Mouse (Mus musculus): Measurements from ENCODE around the gene Kctd20.

DNA sequence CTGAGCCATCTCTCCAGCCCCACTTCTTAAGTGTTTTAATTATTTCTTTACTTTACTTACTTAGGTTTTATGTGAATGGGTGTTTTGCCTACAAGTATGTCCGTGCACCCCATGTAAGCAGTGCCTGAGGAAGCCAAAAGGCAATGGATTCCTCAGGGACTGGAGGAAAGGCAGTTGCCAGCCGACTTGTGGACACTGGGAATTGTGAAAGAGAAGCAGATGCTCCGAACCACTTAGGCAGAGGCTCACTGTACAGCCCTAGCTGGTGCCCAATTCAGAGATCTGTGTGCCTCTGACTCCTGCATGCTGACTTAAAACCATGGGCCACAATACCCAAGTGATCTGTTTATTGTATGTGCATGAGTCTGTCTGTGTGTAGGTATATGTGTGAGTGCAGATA, 37.2 kb downstream of the Kctd20 start:
- TF ChIP-seq CTCF (conservative IDR thresholded peaks at IDR 0.05; ENCODE audit: low read length) (no peak), POU5F1 (IDR thresholded peaks at IDR 0.05; ENCODE audit: borderline replicate concordance, low read length) (no peak), NANOG (IDR thresholded peaks at IDR 0.05; ENCODE audit: borderline replicate concordance, low read length) (no peak)
